Mouse (Mus musculus) liver, adult 2 months (tissue): ENCODE results near the gene Tardbp.

Experiments used
- CTCF ChIP-seq: fragments of 200-500 bp; IDR thresholded peaks from 2 replicates; pipeline ENCODE4 v1.5.1; 2011; ENCODE audit warnings: low read depth, low read length, control low read depth
- POLR2A ChIP-seq: fragments of 200-500 bp; IDR thresholded peaks from 2 replicates; pipeline ENCODE4 v1.6.1; 2011; ENCODE audit warnings: low read length, control low read depth; ENCODE audit not compliant: insufficient read depth; ENCODE audit errors: extremely low read depth

DNA sequence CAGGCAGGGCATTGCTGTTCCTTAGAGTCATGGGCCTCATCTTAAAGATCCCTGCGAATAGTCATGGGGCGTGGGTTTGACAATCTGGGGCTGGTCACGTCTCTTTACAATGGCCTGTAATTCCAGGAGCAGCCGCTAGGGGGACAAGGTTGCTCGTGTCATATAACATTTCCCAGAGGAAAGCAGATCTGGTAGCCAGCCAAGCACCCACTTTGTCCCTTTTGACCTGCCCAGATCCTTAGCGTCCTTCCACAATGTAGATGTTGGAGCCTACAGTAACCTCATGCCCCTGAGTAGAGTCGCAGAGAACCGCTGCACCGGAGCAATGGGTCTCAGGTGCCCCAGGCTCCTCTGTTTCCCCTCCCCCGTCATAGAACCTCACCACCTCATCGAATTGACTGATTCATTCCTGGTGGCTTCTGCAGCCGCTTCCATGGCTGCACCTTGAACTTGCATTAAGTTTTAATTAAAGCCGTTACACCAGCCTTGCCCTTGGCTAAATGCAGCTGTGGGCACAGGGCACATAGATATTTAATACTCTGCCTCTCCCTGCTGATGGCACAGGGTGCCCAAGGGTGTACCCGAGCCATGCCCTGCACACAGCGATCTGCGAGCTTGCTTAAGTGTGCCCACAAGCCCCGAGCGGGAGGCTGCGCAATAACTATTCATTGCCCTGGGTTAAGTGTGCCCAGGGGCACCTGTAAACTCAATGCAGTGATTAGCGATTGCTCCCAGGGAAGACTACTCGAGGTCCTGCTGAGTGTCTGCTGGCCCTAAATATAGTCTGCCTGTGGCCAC lies 35.5 kb upstream of the Tardbp start:
- TF ChIP-seq CTCF: peak; percentile 72; the same call in 1 of the 2 replicates
- TF ChIP-seq POLR2A: no peak
